Mouse (Mus musculus): ENCODE data around the gene Slc35g1. TPM values are rescaled to one million over a fixed set of nuclear protein-coding genes. Genes with fewer than 3 reads are reported as not detected.

Slc35g1 gene
- total RNA-seq, 1 experiment from 2014 or later = 28.3 TPM

Other genes starting within 250 kb of the Slc35g1 start
- gene Fra10ac1, start 171.8 kb upstream of the Slc35g1 start, total RNA-seq (2021) = 19.0 and 22.8 TPM in 2 replicates
- 1.2 and 2.0 TPM in 2 replicates for gene Lgi1, start 131.4 kb upstream of the Slc35g1 start, total RNA-seq (2021)
- gene Plce1, start 85.1 kb downstream of the Slc35g1 start, total RNA-seq (2021) = 4.0 and 4.7 TPM in 2 replicates

Measured in adrenal gland, postnatal 25 days (tissue).